Mouse (Mus musculus) kidney, adult 2 months (tissue): ENCODE data around the gene Olfr374.
"Not testable (repeated sequence)": the region's sequence is repeated elsewhere in the genome, so short reads cannot be mapped to it uniquely, and the experiment has no call there.

Experiments used
- CTCF ChIP-seq: fragments of 200-500 bp; conservative IDR thresholded peaks from 2 replicates; pipeline ENCODE4 v1.5.1; 2011; ENCODE audit warnings: low read depth, mild to moderate bottlenecking, control low read depth, low read length, moderate library complexity, mixed read lengths; ENCODE audit not compliant: insufficient read depth, insufficient read length
- POLR2A ChIP-seq: fragments of 200-500 bp; IDR thresholded peaks from one replicate; pipeline ENCODE4 v1.6.1; 2011; ENCODE audit warnings: low read depth, low read length, control low read depth

- TF ChIP-seq CTCF, POLR2A: not testable (repeated sequence)
Measured at GRCm38 (mm10) chr8:72066819-72067399, 39.9 kb upstream of the Olfr374 start.
